Mouse (Mus musculus) CD4-positive naive resting alpha-beta T cell, adult 57 days (primary cell): ENCODE results near the gene Slc17a2. TPM values are rescaled to one million over a fixed set of nuclear protein-coding genes. Genes with fewer than 3 reads are reported as not detected.

Experiments used
- total RNA-seq: library from RNA; stranded (reverse); gene quantifications from one replicate; pipeline ENCODE4 v1.2.4, GENCODE M21; 2023

Gene Slc17a2
- not detected for total RNA-seq

DNA sequence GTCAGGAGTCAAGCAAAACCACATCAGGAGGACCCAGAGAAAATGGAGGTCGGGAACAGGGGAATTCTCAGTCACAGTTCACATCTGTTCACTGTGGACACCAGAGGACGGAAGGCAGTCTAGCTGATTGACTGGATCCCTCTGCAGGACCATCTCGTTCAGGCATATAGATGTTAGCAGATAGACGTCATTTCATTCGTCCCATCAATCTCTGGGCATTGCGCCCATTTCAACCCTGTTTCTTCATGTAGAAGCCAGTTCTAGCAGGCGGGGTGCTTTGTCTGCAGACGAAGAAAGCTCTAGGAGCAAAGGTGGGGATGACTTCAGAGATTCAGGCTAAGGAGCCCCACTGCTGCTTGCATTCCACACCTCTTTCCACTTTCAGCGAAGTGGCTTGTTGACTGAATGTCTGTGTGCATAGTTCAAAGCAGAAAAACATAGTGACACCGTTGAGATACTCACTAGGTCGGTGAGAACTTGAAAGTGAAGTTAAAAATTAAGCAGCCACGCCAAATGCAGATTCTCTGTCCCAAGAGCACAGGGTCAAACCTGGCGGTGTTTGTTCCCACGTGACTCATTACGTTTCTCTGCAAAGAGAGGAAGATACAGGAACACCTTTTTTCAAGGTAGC, at the start of gene Slc17a2:
Gene Slc17a2 (plus strand): TSS at position 572 of the 631 bp plus-strand sequence.

DNA sequence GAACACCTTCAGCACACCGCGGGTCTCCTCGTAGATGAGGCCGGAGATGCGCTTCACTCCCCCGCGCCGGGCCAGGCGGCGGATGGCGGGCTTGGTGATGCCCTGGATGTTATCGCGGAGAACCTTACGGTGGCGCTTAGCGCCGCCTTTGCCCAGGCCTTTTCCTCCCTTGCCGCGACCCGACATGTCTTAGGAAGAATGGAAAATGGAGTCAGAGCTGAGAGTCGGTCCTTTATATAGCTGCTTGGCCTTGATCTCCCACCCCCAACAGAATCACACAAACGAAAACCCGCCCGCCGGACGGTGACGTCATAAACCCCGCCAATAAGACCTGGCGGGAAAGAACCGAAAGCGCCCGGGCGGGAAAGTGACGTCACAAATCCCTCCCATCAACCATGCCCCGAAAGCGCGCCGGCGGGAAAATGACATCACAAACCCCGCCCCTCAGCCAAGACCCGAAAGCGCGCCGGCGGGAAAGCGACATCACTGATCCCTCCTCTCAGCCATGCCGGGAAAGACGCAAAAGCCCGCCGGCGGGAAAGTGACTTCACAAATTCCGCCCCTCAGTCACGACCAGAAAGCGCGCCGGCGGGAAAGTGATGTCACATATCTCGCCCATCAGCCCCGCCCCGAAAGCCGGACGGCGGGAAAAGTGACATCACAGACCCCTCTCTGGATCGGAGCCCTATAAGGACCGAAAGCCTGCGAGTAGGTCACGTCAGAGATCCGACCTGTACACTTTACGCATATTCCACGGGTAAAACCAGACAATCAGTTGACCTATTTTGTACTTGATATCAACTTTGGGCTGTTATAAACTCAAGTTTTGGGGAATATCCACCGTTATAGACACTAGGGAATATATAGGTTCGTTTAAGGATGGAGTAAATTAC, 45.6 kb upstream of the Slc17a2 start, which contains the start of gene Hist1h4a:
Gene Hist1h4a (minus strand): TSS at position 259 of the 893 bp plus-strand sequence.

GRCm38 (mm10) chr13:23761871-23762821, 44.6 kb upstream of the Slc17a2 start, which contains the start of gene Hist1h3a:
Gene Hist1h3a, minus strand, starts transcription at chr13:23762386.

GRCm38 (mm10) chr13:23763586-23764323, 43.0 kb upstream of the Slc17a2 start, which contains the start of gene Hist1h1a:
Gene Hist1h1a, plus strand, starts transcription at chr13:23763666.

DNA sequence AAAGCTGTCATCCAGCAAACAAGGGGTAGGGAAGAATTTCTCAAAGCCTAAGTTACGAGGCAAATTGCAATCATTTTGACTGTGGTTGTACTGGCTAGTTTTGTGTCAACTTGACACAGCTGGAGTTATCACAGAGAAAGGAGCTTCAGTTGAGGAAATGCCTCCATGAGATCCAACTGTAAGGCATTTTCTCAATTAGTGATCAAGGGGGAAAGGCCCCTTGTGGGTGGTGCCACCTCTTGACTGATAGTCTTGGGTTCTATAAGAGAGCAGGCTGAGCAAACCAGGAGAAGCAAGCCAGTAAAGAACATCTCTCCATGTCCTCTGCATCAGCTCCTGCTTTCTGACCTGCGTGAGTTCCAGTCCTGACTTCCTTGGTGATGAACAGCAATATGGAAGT, 37.2 kb upstream of the Slc17a2 start, which contains the start of gene Trim38:
Gene Trim38 (plus strand): TSS at position 301 of the 400 bp plus-strand sequence.

DNA sequence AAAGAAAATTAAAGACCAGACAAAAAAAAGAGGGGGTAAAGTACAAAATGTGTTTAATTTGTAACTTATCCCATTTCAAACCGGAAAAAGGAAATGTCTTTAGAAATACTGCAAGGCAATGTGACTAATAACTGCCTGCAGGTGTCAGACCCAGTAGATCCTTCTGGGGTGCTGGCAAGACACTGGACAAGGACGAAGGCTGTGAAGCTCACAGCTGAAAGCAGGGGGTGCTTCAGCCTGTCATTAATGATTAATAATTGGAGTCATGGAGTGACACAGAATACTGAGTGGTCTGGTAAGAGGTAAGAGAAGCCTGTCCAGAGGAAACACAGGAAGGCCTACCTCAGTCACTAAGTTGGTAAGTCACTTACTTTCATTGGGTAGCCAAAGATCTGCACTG, 32.5 kb downstream of the Slc17a2 start, which contains the start of gene Slc17a3:
Gene Slc17a3 (plus strand): TSS at position 127 of the 400 bp plus-strand sequence.

DNA sequence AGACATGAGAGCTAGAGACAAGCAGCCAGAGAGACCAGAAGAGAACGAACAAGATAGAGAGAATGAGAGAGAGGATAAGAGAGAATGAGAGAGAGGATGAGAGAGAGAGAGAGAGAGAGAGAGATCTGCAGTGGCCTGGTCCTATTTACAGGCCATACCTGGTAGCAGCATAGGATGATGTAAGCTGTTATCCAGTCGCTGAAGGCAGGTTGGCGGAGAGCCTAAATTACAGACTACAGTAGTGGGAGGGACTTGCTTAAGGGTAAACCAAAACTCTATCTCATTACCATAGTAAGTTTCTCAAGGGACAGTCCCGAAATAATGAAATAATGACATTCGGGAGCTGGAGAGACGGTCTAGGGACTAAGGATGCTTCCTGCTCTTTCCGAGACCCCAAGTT, 60.6 kb downstream of the Slc17a2 start, which contains the start of gene Slc17a1:
Gene Slc17a1 (plus strand): TSS at position 346 of the 400 bp plus-strand sequence.

Other genes starting within 250 kb of the Slc17a2 start
- 112 TPM for gene Hist1h3e, start 244.6 kb upstream of the Slc17a2 start, total RNA-seq
- 7.7 TPM for gene Hist1h2ae, start 235.8 kb upstream of the Slc17a2 start, total RNA-seq
- gene Hist1h2bg, start 235.6 kb upstream of the Slc17a2 start, total RNA-seq: 132 TPM
- 76.2 TPM for gene Hist1h2bf, start 232.8 kb upstream of the Slc17a2 start, total RNA-seq
- gene Hist1h2ad, start 232.6 kb upstream of the Slc17a2 start, total RNA-seq: 2.4 TPM
- gene Hist1h3d, start 231.2 kb upstream of the Slc17a2 start, total RNA-seq: 2.3 TPM
- gene Hist1h4d, start 225.4 kb upstream of the Slc17a2 start, total RNA-seq: 124 TPM
- gene Hist1h2be, start 185.9 kb upstream of the Slc17a2 start, total RNA-seq: 10.8 TPM
- 135 TPM for gene Hist1h1e, start 184.4 kb upstream of the Slc17a2 start, total RNA-seq
- gene Hist1h2ac, start 123.0 kb upstream of the Slc17a2 start, total RNA-seq: 8.0 TPM
- 12.8 TPM for gene Hist1h2bc, start 122.8 kb upstream of the Slc17a2 start, total RNA-seq
- gene Hist1h1t, start 111.2 kb upstream of the Slc17a2 start, total RNA-seq: not detected
- gene Hist1h4c, start 108.5 kb upstream of the Slc17a2 start, total RNA-seq: 109 TPM
- gene Hfe, start 96.1 kb upstream of the Slc17a2 start, total RNA-seq: 4.6 TPM
- gene Hist1h1c, start 68.2 kb upstream of the Slc17a2 start, total RNA-seq: 627 TPM
- 6.9 TPM for gene Hist1h3c, start 61.4 kb upstream of the Slc17a2 start, total RNA-seq
- 12.3 TPM for gene Hist1h2bb, start 60.3 kb upstream of the Slc17a2 start, total RNA-seq
- gene Hist1h2ab, start 55.9 kb upstream of the Slc17a2 start, total RNA-seq: 12.8 TPM
- gene Hist1h3b, start 54.7 kb upstream of the Slc17a2 start, total RNA-seq: 15.6 TPM
- gene Hist1h4b, start 50.0 kb upstream of the Slc17a2 start, total RNA-seq: 29.3 TPM
- gene Hist1h4a, start 45.8 kb upstream of the Slc17a2 start, total RNA-seq: 93.4 TPM
- gene Hist1h3a, start 44.6 kb upstream of the Slc17a2 start, total RNA-seq: 100 TPM
- gene Hist1h1a, start 43.3 kb upstream of the Slc17a2 start, total RNA-seq: 22.0 TPM
- not detected for gene Trim38, start 37.1 kb upstream of the Slc17a2 start, total RNA-seq
- gene Slc17a3, start 32.4 kb downstream of the Slc17a2 start, total RNA-seq: not detected
- gene Slc17a1, start 60.8 kb downstream of the Slc17a2 start, total RNA-seq: not detected
- gene Slc17a4, start 108.0 kb downstream of the Slc17a2 start, total RNA-seq: not detected
- gene Hist1h2ba, start 127.2 kb downstream of the Slc17a2 start, total RNA-seq: not detected
- gene Hist1h2aa, start 127.5 kb downstream of the Slc17a2 start, total RNA-seq: not detected
- gene Scgn, start 184.2 kb downstream of the Slc17a2 start, total RNA-seq: not detected